Mouse (Mus musculus) C2C12 (cell line): ENCODE measurements at regions not wholly inside any gene's neighbourhood (a gene's known extent, or its start where the extent isn't known, plus 50 kb on each side); places are given as distances from the start of the nearest gene placed in this dataset.

Experiments used
- CTCF ChIP-seq: IDR thresholded peaks from one replicate; pipeline ENCODE4 v1.5.1; 2011; ENCODE audit not compliant: control insufficient read depth, insufficient read depth, insufficient read length
- FOSL1 ChIP-seq: IDR thresholded peaks from one replicate; pipeline ENCODE4 v1.8.0; 2011; ENCODE audit warnings: mild to moderate bottlenecking, low read length; ENCODE audit not compliant: poor library complexity, insufficient read depth, severe bottlenecking
- MAX ChIP-seq: IDR thresholded peaks from one replicate; pipeline ENCODE4 v1.6.1; 2011; ENCODE audit warnings: mild to moderate bottlenecking, control low read depth
- MYOG ChIP-seq: IDR thresholded peaks from one replicate; pipeline ENCODE4 v1.6.1; 2011; ENCODE audit not compliant: control insufficient read depth, insufficient read length; ENCODE audit errors: extremely low read depth
- USF1 ChIP-seq: IDR thresholded peaks from one replicate; pipeline ENCODE4 v1.6.1; 2011; ENCODE audit warnings: low read depth, mild to moderate bottlenecking, control low read depth, moderate library complexity

DNA sequence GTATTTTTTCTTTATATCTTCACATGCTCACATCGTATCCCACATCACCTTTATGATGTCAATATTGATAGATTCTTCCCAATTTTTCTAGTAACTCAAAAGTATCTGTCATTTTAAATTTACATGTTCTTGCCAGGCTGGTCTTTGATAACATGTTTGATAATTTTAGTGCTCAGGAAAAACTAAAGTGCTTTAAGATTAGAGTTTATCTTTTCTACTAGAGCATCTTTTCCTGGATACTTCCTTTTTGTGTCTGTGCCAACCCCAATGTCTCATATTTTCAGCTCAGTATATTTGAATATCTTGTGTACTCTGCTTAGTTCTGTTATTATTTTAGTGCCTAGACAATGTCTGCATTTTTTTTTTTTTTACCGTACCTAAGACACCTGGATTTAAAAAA, 170.2 kb upstream of the Nova1 start:
- TF ChIP-seq CTCF (no peak), USF1 (no peak), MAX (no peak), FOSL1 (no peak), MYOG (no peak)
